Mouse (Mus musculus): ENCODE measurements at regions not wholly inside any gene's neighbourhood (a gene's known extent, or its start where the extent isn't known, plus 50 kb on each side); places are given as distances from the start of the nearest gene placed in this dataset.

DNA sequence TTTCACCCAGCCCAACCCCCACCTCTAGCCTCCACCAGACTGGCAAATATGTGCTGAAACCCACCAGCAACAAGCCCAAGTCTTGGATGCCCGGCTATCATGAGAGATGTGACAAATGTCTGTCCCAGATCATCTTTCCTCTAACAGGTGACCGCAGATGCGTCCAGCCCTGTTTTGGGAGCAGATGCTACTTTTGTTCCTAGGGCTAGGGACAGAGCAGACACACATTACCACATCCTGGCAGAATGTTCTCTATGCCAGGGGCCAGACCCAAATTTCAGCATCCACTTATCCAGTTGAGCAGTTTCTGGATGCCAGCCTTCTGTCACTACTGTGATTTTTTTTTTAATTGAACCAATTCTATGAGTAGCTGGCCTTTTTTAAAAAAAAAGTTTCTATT is 316.7 kb downstream of the Adra2a start:
- Histone ChIP-seq H3K9ac (replicated peaks; ENCODE audit: low read depth, low read length) (no peak overlapping the region), H3K4me1 (replicated peaks; ENCODE audit: control insufficient read depth, insufficient read depth, low read length) (no peaks in the 10 kb centered on the region), H3K9me3 (ENCODE audit: control insufficient read depth, low read length) (no peaks in the 10 kb centered on the region), H3K4me3 (replicated peaks; ENCODE audit: low read length) (no peak overlapping the region), H3K27me3 (replicated peaks; ENCODE audit: control insufficient read depth, insufficient read depth, low read length) (no peaks in the 10 kb centered on the region), H3K36me3 (ENCODE audit: control insufficient read depth, insufficient read depth) (no peaks in the 10 kb centered on the region), H3K27ac (ENCODE audit: low read length) (no peak overlapping the region), H3K4me2 (ENCODE audit: low read length) (no peak overlapping the region)
- no peak for ATAC-seq
- WGBS, result 88% methylated on average over 3 of the region's 3 CpGs

DNA sequence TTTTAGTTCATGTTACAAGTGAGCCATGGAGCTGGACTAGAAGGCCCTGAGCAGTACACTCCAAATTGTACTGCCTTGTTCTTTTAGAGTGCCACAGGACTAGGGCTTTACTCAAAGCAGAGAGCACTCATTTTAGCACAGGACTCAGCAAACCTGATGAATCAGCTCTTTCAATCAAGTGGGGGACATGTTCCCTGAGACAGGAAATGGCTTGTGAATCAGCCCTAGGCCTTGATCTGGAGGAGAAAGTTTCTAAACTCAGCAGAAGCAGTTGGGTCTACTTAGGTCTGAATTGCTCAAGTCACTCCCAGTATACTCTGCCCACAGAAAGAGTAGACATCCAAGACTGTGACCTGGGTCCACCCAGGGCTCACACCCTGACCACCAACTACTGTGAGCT is 341.1 kb downstream of the Adra2a start:
- Histone ChIP-seq H3K27me3 (replicated peaks; ENCODE audit: control insufficient read depth, insufficient read depth, low read length) (no peaks in the 10 kb centered on the region), H3K4me2 (ENCODE audit: low read length) (no peak overlapping the region), H3K4me3 (replicated peaks; ENCODE audit: low read length) (no peak overlapping the region), H3K9ac (replicated peaks; ENCODE audit: low read depth, low read length) (no peak overlapping the region), H3K9me3 (ENCODE audit: control insufficient read depth, low read length) (no peaks in the 10 kb centered on the region), H3K4me1 (replicated peaks; ENCODE audit: control insufficient read depth, insufficient read depth, low read length) (no peaks in the 10 kb centered on the region), H3K27ac (ENCODE audit: low read length) (no peak overlapping the region), H3K36me3 (ENCODE audit: control insufficient read depth, insufficient read depth) (no peaks in the 10 kb centered on the region)
- ATAC-seq, result no peak

DNA sequence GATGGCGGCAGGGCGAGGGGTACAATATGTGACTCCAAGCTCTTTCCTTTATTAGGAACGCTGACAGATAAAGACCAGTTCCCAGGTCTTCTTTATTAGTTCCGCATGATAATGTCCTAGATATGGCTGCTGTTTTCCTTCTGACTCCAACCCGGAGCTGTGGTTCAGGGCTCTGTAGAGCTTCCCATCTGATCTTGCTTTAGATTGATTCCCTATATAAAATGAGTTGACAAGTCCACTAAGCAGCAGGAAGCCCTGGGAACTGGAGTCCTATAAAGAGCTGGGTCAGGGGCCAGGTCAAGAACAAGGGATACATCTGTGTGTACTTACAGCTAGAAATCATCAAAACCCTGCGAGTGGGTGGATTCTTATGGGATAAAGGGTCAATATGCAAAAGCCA is 347.5 kb downstream of the Adra2a start:
- no peaks in the 10 kb centered on the region for H3K9me3 ChIP-seq (ENCODE audit: control insufficient read depth, low read length)
- no peaks in the 10 kb centered on the region for H3K4me1 ChIP-seq (replicated peaks; ENCODE audit: control insufficient read depth, insufficient read depth, low read length)
- no peak overlapping the region for H3K9ac ChIP-seq (replicated peaks; ENCODE audit: low read depth, low read length)
- no peak overlapping the region for H3K4me2 ChIP-seq (ENCODE audit: low read length)
- H3K27me3 ChIP-seq (replicated peaks; ENCODE audit: control insufficient read depth, insufficient read depth, low read length), result no peaks in the 10 kb centered on the region
- ATAC-seq, result no peak
- H3K36me3 ChIP-seq (ENCODE audit: control insufficient read depth, insufficient read depth), result no peaks in the 10 kb centered on the region
- no peak overlapping the region for H3K4me3 ChIP-seq (replicated peaks; ENCODE audit: low read length)
- WGBS, result 88% methylated on average over 6 of the region's 6 CpGs
- no peak overlapping the region for H3K27ac ChIP-seq (ENCODE audit: low read length)

DNA sequence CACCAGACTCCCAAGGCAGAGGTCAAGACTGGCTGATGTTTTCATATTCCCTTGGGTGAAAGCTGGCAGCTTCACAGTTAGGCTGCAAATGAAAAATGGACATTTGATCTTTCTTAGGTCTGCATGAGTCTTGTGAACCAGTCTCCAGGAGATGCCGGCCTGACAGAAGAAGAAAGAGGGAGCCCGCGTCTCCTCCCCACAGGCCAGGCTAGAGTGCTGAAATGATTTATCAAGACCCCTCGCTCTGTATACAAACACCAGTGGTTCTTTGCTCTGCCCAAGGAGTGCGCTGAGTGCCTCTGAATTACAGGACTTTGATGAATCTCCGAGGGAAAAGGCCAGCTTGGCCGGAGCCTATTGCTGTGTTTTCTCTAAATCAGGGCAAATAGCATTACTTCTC is 355.7 kb downstream of the Adra2a start:
- no peaks in the 10 kb centered on the region for H3K9me3 ChIP-seq (ENCODE audit: control insufficient read depth, low read length)
- 75% methylated on average over 7 of the region's 7 CpGs for WGBS
- H3K4me2 ChIP-seq (ENCODE audit: low read length), result no peak overlapping the region
- no peaks in the 10 kb centered on the region for H3K4me1 ChIP-seq (replicated peaks; ENCODE audit: control insufficient read depth, insufficient read depth, low read length)
- H3K4me3 ChIP-seq (replicated peaks; ENCODE audit: low read length), result no peak overlapping the region
- H3K27ac ChIP-seq (ENCODE audit: low read length), result no peak overlapping the region
- H3K9ac ChIP-seq (replicated peaks; ENCODE audit: low read depth, low read length), result no peak overlapping the region
- ATAC-seq, result no peak
- no peaks in the 10 kb centered on the region for H3K36me3 ChIP-seq (ENCODE audit: control insufficient read depth, insufficient read depth)
- H3K27me3 ChIP-seq (replicated peaks; ENCODE audit: control insufficient read depth, insufficient read depth, low read length), result no peaks in the 10 kb centered on the region

DNA sequence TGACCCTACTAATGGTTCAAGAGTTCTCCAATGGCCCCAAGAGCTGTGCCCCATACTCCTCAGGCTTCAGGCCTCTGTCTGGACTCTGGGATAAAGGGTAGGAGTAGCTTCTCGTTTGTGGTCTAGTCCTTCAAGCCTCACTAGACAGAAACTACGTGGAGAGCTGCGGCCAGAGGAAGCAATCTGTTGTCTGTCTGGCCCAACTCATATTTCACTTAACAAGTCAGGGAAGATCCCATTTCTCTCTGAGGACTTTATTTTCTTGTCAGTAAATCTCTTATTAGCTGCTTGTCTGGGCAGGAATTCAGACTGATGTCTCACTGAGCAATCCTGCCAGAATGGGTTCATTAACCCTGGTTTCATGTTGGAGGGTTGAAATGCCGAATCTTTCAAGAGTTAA is 364.0 kb downstream of the Adra2a start:
- H3K4me2 ChIP-seq (ENCODE audit: low read length), result no peak overlapping the region
- H3K27ac ChIP-seq (ENCODE audit: low read length), result no peak overlapping the region
- no peaks in the 10 kb centered on the region for H3K4me1 ChIP-seq (replicated peaks; ENCODE audit: control insufficient read depth, insufficient read depth, low read length)
- ATAC-seq, result no peak
- no peaks in the 10 kb centered on the region for H3K9me3 ChIP-seq (ENCODE audit: control insufficient read depth, low read length)
- no peaks in the 10 kb centered on the region for H3K27me3 ChIP-seq (replicated peaks; ENCODE audit: control insufficient read depth, insufficient read depth, low read length)
- no peak overlapping the region for H3K9ac ChIP-seq (replicated peaks; ENCODE audit: low read depth, low read length)
- 92% methylated on average over 4 of the region's 4 CpGs for WGBS
- H3K36me3 ChIP-seq (ENCODE audit: control insufficient read depth, insufficient read depth), result no peaks in the 10 kb centered on the region
- no peak overlapping the region for H3K4me3 ChIP-seq (replicated peaks; ENCODE audit: low read length)

DNA sequence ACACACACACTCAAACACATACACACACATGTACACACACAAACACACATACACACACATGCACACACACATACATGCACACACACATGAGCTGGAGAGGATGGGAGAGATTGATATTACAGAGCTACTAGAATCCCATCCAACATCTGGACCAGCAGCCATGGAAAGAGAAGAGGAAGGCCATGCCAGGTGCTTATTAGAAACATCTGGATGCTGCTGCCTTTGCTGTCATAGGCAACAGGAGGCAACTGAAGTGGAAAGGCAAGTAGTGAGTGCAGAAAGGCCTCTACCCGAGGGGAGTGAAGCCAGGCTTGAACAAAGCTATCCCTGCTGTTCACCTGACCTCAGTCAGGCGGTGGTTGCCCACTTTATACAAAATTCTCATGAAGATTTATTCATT is 385.1 kb downstream of the Adra2a start:
- no peak overlapping the region for H3K27ac ChIP-seq (ENCODE audit: low read length)
- no peaks in the 10 kb centered on the region for H3K9me3 ChIP-seq (ENCODE audit: control insufficient read depth, low read length)
- ATAC-seq, result no peak
- H3K4me1 ChIP-seq (replicated peaks; ENCODE audit: control insufficient read depth, insufficient read depth, low read length), result no peaks in the 10 kb centered on the region
- no peak overlapping the region for H3K4me3 ChIP-seq (replicated peaks; ENCODE audit: low read length)
- WGBS, result 43% methylated on average over 2 of the region's 2 CpGs
- H3K4me2 ChIP-seq (ENCODE audit: low read length), result no peak overlapping the region
- no peaks in the 10 kb centered on the region for H3K27me3 ChIP-seq (replicated peaks; ENCODE audit: control insufficient read depth, insufficient read depth, low read length)
- no peak overlapping the region for H3K9ac ChIP-seq (replicated peaks; ENCODE audit: low read depth, low read length)
- H3K36me3 ChIP-seq (ENCODE audit: control insufficient read depth, insufficient read depth), result no peaks in the 10 kb centered on the region

DNA sequence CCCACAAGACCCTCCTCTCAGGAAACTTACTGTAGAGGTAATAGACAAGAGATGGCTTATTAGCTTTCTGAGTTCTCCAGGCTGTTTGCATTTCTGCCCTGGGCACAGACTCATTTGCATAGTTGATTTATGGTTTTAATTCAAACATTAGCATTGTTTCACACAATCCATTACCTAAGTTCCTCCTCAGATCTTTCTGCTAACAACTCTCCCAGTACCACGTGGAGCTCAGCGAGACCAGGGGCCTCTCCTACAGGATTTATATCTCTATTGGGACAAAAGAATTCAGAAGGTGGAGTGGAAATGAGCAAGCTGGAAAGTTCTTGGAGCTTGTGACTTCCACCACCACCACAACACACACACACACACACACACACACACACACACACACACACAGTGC is 396.8 kb downstream of the Adra2a start:
- WGBS, result 73% methylated on average over 2 of the region's 2 CpGs

DNA sequence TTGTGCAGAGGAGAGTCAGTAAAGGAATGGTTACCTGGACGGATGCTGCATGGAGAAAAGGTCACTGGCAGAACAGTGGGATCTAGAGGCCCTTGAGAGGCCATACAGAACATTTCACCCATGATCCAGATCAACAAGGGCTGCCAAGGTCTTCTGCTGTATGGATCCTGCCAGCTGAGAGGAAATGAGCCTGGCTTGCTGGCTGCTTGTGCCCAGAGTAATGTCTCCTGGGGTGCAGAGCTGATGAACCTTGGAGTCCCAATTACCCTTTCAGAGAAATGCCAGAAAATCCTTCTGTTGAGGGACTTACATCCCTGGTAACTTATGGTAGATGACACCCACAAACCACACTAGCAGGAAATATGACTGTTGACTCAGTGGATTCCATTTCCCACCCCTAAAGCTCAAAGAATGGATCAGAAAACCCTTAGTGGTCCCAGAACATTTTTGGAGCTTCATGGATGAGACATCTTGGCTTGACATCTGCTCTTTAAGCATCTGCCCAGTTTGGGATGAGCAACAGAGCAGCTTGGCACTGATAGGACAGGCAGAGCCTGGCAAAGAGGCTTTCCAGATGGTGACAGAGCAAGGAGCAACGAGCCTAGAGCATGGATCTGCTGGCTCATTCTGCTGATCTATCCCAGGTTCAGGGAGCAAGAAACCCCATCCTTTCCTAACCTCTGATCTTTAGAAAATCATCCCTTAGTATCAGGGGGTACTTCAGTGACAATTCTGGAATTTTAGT is 416.6 kb downstream of the Adra2a start:
- no peak overlapping the region for H3K4me2 ChIP-seq (ENCODE audit: low read length)
- H3K36me3 ChIP-seq (ENCODE audit: control insufficient read depth, insufficient read depth), result no peaks in the 10 kb centered on the region

More for the DNA sequence above, 396.8 kb downstream of the Adra2a start:
- Histone ChIP-seq H3K36me3 (ENCODE audit: control insufficient read depth, insufficient read depth) (no peaks in the 10 kb centered on the region), H3K27ac (ENCODE audit: low read length) (no peak overlapping the region), H3K4me2 (ENCODE audit: low read length) (no peak overlapping the region), H3K27me3 (replicated peaks; ENCODE audit: control insufficient read depth, insufficient read depth, low read length) (no peaks in the 10 kb centered on the region), H3K9me3 (ENCODE audit: control insufficient read depth, low read length) (no peaks in the 10 kb centered on the region), H3K4me3 (replicated peaks; ENCODE audit: low read length) (no peak overlapping the region), H3K4me1 (replicated peaks; ENCODE audit: control insufficient read depth, insufficient read depth, low read length) (peaks cover 3% of the 10 kb centered on the region; the same call in 1 of the 2 replicates), H3K9ac (replicated peaks; ENCODE audit: low read depth, low read length) (no peak overlapping the region)
- no peak for ATAC-seq

DNA sequence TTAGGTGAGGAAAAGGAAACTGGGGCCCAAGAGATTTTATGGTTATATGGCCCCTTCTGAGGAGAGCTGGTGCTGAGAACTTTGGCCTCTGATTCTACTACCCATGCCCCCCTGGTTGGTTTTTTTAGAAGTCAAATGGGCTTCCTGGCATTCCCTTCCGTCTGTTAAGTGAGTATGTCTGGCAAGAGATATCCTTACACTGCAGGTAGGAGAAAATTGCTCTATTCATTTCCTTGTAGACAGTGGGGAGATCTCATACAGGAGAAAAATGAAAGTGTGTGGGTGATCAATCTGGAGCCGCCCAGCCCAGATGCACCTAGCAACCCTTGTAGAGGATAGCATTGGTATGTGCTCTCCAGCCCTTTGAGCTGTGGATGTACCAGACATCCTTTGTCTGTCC is 418.5 kb downstream of the Adra2a start:
- H3K36me3 ChIP-seq (ENCODE audit: control insufficient read depth, insufficient read depth), result no peaks in the 10 kb centered on the region
- WGBS, result 96% methylated on average over 2 of the region's 2 CpGs
- no peak overlapping the region for H3K9ac ChIP-seq (replicated peaks; ENCODE audit: low read depth, low read length)
- H3K4me1 ChIP-seq (replicated peaks; ENCODE audit: control insufficient read depth, insufficient read depth, low read length), result no peaks in the 10 kb centered on the region
- H3K4me2 ChIP-seq (ENCODE audit: low read length), result no peak overlapping the region
- ATAC-seq, result no peak
- no peaks in the 10 kb centered on the region for H3K9me3 ChIP-seq (ENCODE audit: control insufficient read depth, low read length)
- no peak overlapping the region for H3K27ac ChIP-seq (ENCODE audit: low read length)
- no peaks in the 10 kb centered on the region for H3K27me3 ChIP-seq (replicated peaks; ENCODE audit: control insufficient read depth, insufficient read depth, low read length)
- no peak overlapping the region for H3K4me3 ChIP-seq (replicated peaks; ENCODE audit: low read length)

More for the DNA sequence above, 416.6 kb downstream of the Adra2a start:
- H3K9ac ChIP-seq (replicated peaks; ENCODE audit: low read depth, low read length), result no peak overlapping the region
- H3K27me3 ChIP-seq (replicated peaks; ENCODE audit: control insufficient read depth, insufficient read depth, low read length), result no peaks in the 10 kb centered on the region
- no peak for ATAC-seq
- no peak overlapping the region for H3K4me3 ChIP-seq (replicated peaks; ENCODE audit: low read length)
- no peaks in the 10 kb centered on the region for H3K9me3 ChIP-seq (ENCODE audit: control insufficient read depth, low read length)
- WGBS, result 65% methylated on average over 2 of the region's 2 CpGs
- H3K27ac ChIP-seq (ENCODE audit: low read length), result no peak overlapping the region
- H3K4me1 ChIP-seq (replicated peaks; ENCODE audit: control insufficient read depth, insufficient read depth, low read length), result no peaks in the 10 kb centered on the region

DNA sequence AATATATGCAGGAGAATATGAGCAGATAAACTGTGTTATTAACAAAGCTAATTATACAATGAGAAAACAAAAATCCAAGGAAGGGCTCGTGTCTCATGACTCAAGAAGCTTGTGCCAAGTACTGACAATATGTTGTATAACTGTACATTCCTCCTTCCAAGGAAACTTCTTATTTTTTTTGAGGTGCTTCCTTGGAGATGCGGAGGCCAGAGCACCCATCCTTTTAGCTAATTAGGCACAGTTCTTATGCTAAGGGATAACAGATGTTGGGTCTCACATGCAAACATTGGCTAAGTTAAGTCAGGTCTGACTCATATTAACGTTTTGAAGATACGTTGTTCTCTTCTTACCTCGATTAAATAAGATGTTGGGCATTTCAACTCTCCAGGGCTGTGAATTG is 426.1 kb downstream of the Adra2a start:
- Histone ChIP-seq H3K4me1 (replicated peaks; ENCODE audit: control insufficient read depth, insufficient read depth, low read length) (no peaks in the 10 kb centered on the region), H3K9ac (replicated peaks; ENCODE audit: low read depth, low read length) (no peak overlapping the region), H3K9me3 (ENCODE audit: control insufficient read depth, low read length) (no peaks in the 10 kb centered on the region), H3K27me3 (replicated peaks; ENCODE audit: control insufficient read depth, insufficient read depth, low read length) (no peaks in the 10 kb centered on the region), H3K27ac (ENCODE audit: low read length) (no peak overlapping the region), H3K4me3 (replicated peaks; ENCODE audit: low read length) (no peak overlapping the region), H3K4me2 (ENCODE audit: low read length) (no peak overlapping the region), H3K36me3 (ENCODE audit: control insufficient read depth, insufficient read depth) (no peaks in the 10 kb centered on the region)
- 81% methylated on average over 5 of the region's 5 CpGs for WGBS
- no peak for ATAC-seq
